Mouse (Mus musculus): ENCODE results near the gene Tbc1d4. TPM values are rescaled to one million over a fixed set of nuclear protein-coding genes. Genes with fewer than 3 reads are reported as not detected.
A peak's percentile ranks its signal among the peaks of the same experiment; 100 is the strongest.

Gene Tbc1d4
- polyA plus RNA-seq, 1 experiment from 2014 or later, result 13.0 TPM

GRCm38 (mm10) chr14:101575651-101576050, 33.3 kb downstream of the Tbc1d4 start:
- no peak for ATAC-seq (ENCODE audit: insufficient read depth)

GRCm38 (mm10) chr14:101574536-101574935, 34.5 kb downstream of the Tbc1d4 start:
- no peak overlapping the region for H3K4me2 ChIP-seq
- H3K9ac ChIP-seq, result no peak overlapping the region
- H3K4me3 ChIP-seq (ENCODE audit: low read depth, low read length), result no peak overlapping the region
- no peak for DNase-seq
- no peaks in the 10 kb centered on the region for H3K36me3 ChIP-seq (ENCODE audit: insufficient read depth)
- WGBS, result 94% methylated on average over 1 of the region's 1 CpGs
- H3K9me3 ChIP-seq (ENCODE audit: low read depth, low read length), result no peaks in the 10 kb centered on the region
- TF ChIP-seq CTCF (IDR thresholded peaks at IDR 0.05; ENCODE audit: low read depth), result no peak
- H3K4me1 ChIP-seq (ENCODE audit: insufficient read depth), result no peaks in the 10 kb centered on the region
- no peaks in the 10 kb centered on the region for H3K27me3 ChIP-seq (ENCODE audit: insufficient read depth, low read length)
- no peak overlapping the region for H3K27ac ChIP-seq (ENCODE audit: low read depth)
- no peak for ATAC-seq (ENCODE audit: insufficient read depth)

More at GRCm38 (mm10) chr14:101575651-101576050, 33.3 kb downstream of the Tbc1d4 start:
- Histone ChIP-seq H3K9ac (no peak overlapping the region), H3K9me3 (ENCODE audit: low read depth, low read length) (no peaks in the 10 kb centered on the region), H3K4me2 (no peak overlapping the region), H3K36me3 (ENCODE audit: insufficient read depth) (no peaks in the 10 kb centered on the region), H3K27ac (ENCODE audit: low read depth) (no peak overlapping the region), H3K27me3 (ENCODE audit: insufficient read depth, low read length) (no peaks in the 10 kb centered on the region), H3K4me1 (ENCODE audit: insufficient read depth) (no peaks in the 10 kb centered on the region), H3K4me3 (ENCODE audit: low read depth, low read length) (no peak overlapping the region)
- no peak for DNase-seq
- TF ChIP-seq CTCF (IDR thresholded peaks at IDR 0.05; ENCODE audit: low read depth), result no peak
- WGBS, result 22% methylated on average over 3 of the region's 3 CpGs

GRCm38 (mm10) chr14:101573107-101573614, 35.8 kb downstream of the Tbc1d4 start:
- no peaks in the 10 kb centered on the region for H3K9me3 ChIP-seq (ENCODE audit: low read depth, low read length)
- no peaks in the 10 kb centered on the region for H3K27me3 ChIP-seq (ENCODE audit: insufficient read depth, low read length)
- H3K4me2 ChIP-seq, result no peak overlapping the region
- no peak overlapping the region for H3K27ac ChIP-seq (ENCODE audit: low read depth)
- H3K4me3 ChIP-seq (ENCODE audit: low read depth, low read length), result no peak overlapping the region
- TF ChIP-seq CTCF (IDR thresholded peaks at IDR 0.05; ENCODE audit: low read depth), result no peak
- peak; percentile 35 for DNase-seq
- no peaks in the 10 kb centered on the region for H3K4me1 ChIP-seq (ENCODE audit: insufficient read depth)
- no peak overlapping the region for H3K9ac ChIP-seq
- no peaks in the 10 kb centered on the region for H3K36me3 ChIP-seq (ENCODE audit: insufficient read depth)
- ATAC-seq (ENCODE audit: insufficient read depth), result peak; percentile 28; the same call in 1 of the 2 replicates
- 42% methylated on average over 7 of the region's 7 CpGs for WGBS

- Histone ChIP-seq H3K4me1 (ENCODE audit: insufficient read depth) (no peaks in the 10 kb centered on the region), H3K4me3 (ENCODE audit: low read depth, low read length) (no peak overlapping the region), H3K27me3 (ENCODE audit: insufficient read depth, low read length) (no peaks in the 10 kb centered on the region), H3K36me3 (ENCODE audit: insufficient read depth) (no peaks in the 10 kb centered on the region), H3K4me2 (no peak overlapping the region), H3K9me3 (ENCODE audit: low read depth, low read length) (no peaks in the 10 kb centered on the region), H3K9ac (no peak overlapping the region), H3K27ac (ENCODE audit: low read depth) (no peak overlapping the region)
- 59% methylated on average over 2 of the region's 2 CpGs for WGBS
- ATAC-seq (ENCODE audit: insufficient read depth) (no peak), DNase-seq (peak; percentile 29)
- TF ChIP-seq CTCF (IDR thresholded peaks at IDR 0.05; ENCODE audit: low read depth), result no peak
These were observed 40.2 kb downstream of the Tbc1d4 start for GRCm38 (mm10) chr14:101568828-101569227.

GRCm38 (mm10) chr14:101566717-101567116, 42.3 kb downstream of the Tbc1d4 start:
- Histone ChIP-seq H3K36me3 (ENCODE audit: insufficient read depth) (no peaks in the 10 kb centered on the region), H3K9ac (no peak overlapping the region), H3K27ac (ENCODE audit: low read depth) (no peak overlapping the region), H3K4me3 (ENCODE audit: low read depth, low read length) (no peak overlapping the region), H3K27me3 (ENCODE audit: insufficient read depth, low read length) (no peaks in the 10 kb centered on the region), H3K4me1 (ENCODE audit: insufficient read depth) (no peaks in the 10 kb centered on the region), H3K9me3 (ENCODE audit: low read depth, low read length) (no peaks in the 10 kb centered on the region), H3K4me2 (no peak overlapping the region)
- no peak for TF ChIP-seq CTCF (IDR thresholded peaks at IDR 0.05; ENCODE audit: low read depth)
- ATAC-seq (ENCODE audit: insufficient read depth), result no peak
- WGBS, result 91% methylated on average over 2 of the region's 2 CpGs
- no peak for DNase-seq

- Histone ChIP-seq H3K27ac (ENCODE audit: low read depth) (no peak overlapping the region), H3K9ac (no peak overlapping the region), H3K36me3 (ENCODE audit: insufficient read depth) (no peaks in the 10 kb centered on the region), H3K4me1 (ENCODE audit: insufficient read depth) (peaks cover under 1% of the 10 kb centered on the region; the same call in 1 of the 2 replicates), H3K9me3 (ENCODE audit: low read depth, low read length) (no peaks in the 10 kb centered on the region), H3K27me3 (ENCODE audit: insufficient read depth, low read length) (no peaks in the 10 kb centered on the region), H3K4me2 (no peak overlapping the region), H3K4me3 (ENCODE audit: low read depth, low read length) (no peak overlapping the region)
- 62% methylated on average over 3 of the region's 3 CpGs for WGBS
- TF ChIP-seq CTCF (IDR thresholded peaks at IDR 0.05; ENCODE audit: low read depth), result no peak
- DNase-seq (peak; percentile 46), ATAC-seq (ENCODE audit: insufficient read depth) (no peak)
These were observed 43.3 kb downstream of the Tbc1d4 start for GRCm38 (mm10) chr14:101565661-101566060.

- Histone ChIP-seq H3K4me1 (ENCODE audit: insufficient read depth) (peaks cover 4% of the 10 kb centered on the region; the same call in 1 of the 2 replicates), H3K27me3 (ENCODE audit: insufficient read depth, low read length) (no peaks in the 10 kb centered on the region), H3K9me3 (ENCODE audit: low read depth, low read length) (no peaks in the 10 kb centered on the region), H3K36me3 (ENCODE audit: insufficient read depth) (no peaks in the 10 kb centered on the region), H3K9ac (no peak overlapping the region), H3K4me3 (ENCODE audit: low read depth, low read length) (no peak overlapping the region), H3K27ac (ENCODE audit: low read depth) (no peak overlapping the region; the same call in 1 of the 2 replicates), H3K4me2 (no peak overlapping the region)
- TF ChIP-seq CTCF (IDR thresholded peaks at IDR 0.05; ENCODE audit: low read depth), result no peak
- no peak for DNase-seq
- WGBS, result 64% methylated on average over 12 of the region's 12 CpGs
- ATAC-seq (ENCODE audit: insufficient read depth), result 0 out of 2 replicates have a peak, but pooled peaks have one; percentile 38
These were observed 47.7 kb downstream of the Tbc1d4 start for GRCm38 (mm10) chr14:101561251-101561701.
